Mouse (Mus musculus) ES-E14 (cell line): ENCODE measurements around the gene Zc3h15. TPM values are rescaled to one million over a fixed set of nuclear protein-coding genes. Genes with fewer than 3 reads are reported as not detected.

ENCODE experiments used
- DNase-seq: peaks from one replicate; pipeline ENCODE4 v3.0.0-alpha.2; 2013; ENCODE audit warnings: low read depth, low spot score
- H3K27ac ChIP-seq: 2 replicates; pipeline ENCODE4 v1.5.1; 2012; ENCODE audit warnings: low read depth, mild to moderate bottlenecking, low read length, moderate library complexity, mixed read lengths; ENCODE audit not compliant: poor library complexity, insufficient read depth, severe bottlenecking
- H3K36me3 ChIP-seq: 2 replicates; pipeline ENCODE4 v1.6.1; 2012; ENCODE audit warnings: mild to moderate bottlenecking, low read length, moderate library complexity, mixed read lengths; ENCODE audit not compliant: control insufficient read depth, poor library complexity, insufficient read depth, severe bottlenecking
- H3K4me1 ChIP-seq, 2 experiments: fragments of 150-350 bp in 1 of 2; sonication (generic) in 1 of 2; 2 replicates each; pipeline ENCODE4 v1.6.1; 2012; ENCODE audit warnings: low read length in 2 of 2, mild to moderate bottlenecking in 1 of 2, mixed read lengths in 1 of 2; ENCODE audit not compliant: control insufficient read depth in 2 of 2, insufficient read depth in 2 of 2, poor library complexity in 1 of 2
- H3K4me3 ChIP-seq, 2 experiments: fragments of 150-350 bp in 1 of 2; sonication (generic) in 1 of 2; 2 replicates each; pipeline ENCODE4 v1.5.1; 2012; ENCODE audit warnings: low read length in 2 of 2, low read depth in 1 of 2, mild to moderate bottlenecking in 1 of 2, mixed read lengths in 1 of 2; ENCODE audit not compliant: insufficient read depth in 1 of 2, poor library complexity in 1 of 2, severe bottlenecking in 1 of 2
- H3K9ac ChIP-seq: 2 replicates; pipeline ENCODE4 v1.6.1; 2012; ENCODE audit warnings: low read depth, mild to moderate bottlenecking, low read length, mixed read lengths; ENCODE audit not compliant: poor library complexity, insufficient read depth, severe bottlenecking
- H3K9me3 ChIP-seq: fragments of 150-350 bp; sonication (generic); 2 replicates; pipeline ENCODE4 v1.6.1; 2012; ENCODE audit warnings: low read depth, mild to moderate bottlenecking, low read length; ENCODE audit not compliant: control insufficient read depth, insufficient read depth
- CHD2 ChIP-seq: IDR thresholded peaks from 2 replicates; pipeline ENCODE4 v1.6.1; 2014; ENCODE audit warnings: mild to moderate bottlenecking, low read depth, low read length, inconsistent platforms
- HCFC1 ChIP-seq: IDR thresholded peaks from 2 replicates; pipeline ENCODE4 v1.6.1; 2012; ENCODE audit warnings: low read length, inconsistent platforms, borderline replicate concordance; ENCODE audit not compliant: insufficient read depth
- MAFK ChIP-seq: IDR thresholded peaks from 2 replicates; pipeline ENCODE4 v1.6.1; 2014; ENCODE audit warnings: mild to moderate bottlenecking, low read depth, low read length, inconsistent platforms; ENCODE audit not compliant: insufficient read depth
- ZC3H11A ChIP-seq: IDR thresholded peaks from 2 replicates; pipeline ENCODE4 v1.6.1; 2012; ENCODE audit warnings: low read depth, mild to moderate bottlenecking, inconsistent platforms, low read length, borderline replicate concordance
- ZNF384 ChIP-seq: IDR thresholded peaks from 2 replicates; pipeline ENCODE4 v1.6.1; 2012; ENCODE audit warnings: low read depth, low read length, inconsistent platforms
- in situ Hi-C, 2 experiments: fragments of 600-800 bp; cut with MboI; formaldehyde crosslinking; loops; one replicate each; pipeline ENCODE4 v1.15.1; 2025; ENCODE audit warnings: low sequenced_read_pairs in 2 of 2, inconsistent platforms in 1 of 2; ENCODE audit not compliant: unreplicated experiment in 2 of 2
- total RNA-seq: library from RNA; depleted of rRNA; stranded (reverse); fragments of 300-350 nt; gene quantifications from 2 replicates; pipeline ENCODE4 v1.2.3, GENCODE M21; 2012

The Zc3h15 gene
- total RNA-seq, 1 experiment = 150 TPM

DNA sequence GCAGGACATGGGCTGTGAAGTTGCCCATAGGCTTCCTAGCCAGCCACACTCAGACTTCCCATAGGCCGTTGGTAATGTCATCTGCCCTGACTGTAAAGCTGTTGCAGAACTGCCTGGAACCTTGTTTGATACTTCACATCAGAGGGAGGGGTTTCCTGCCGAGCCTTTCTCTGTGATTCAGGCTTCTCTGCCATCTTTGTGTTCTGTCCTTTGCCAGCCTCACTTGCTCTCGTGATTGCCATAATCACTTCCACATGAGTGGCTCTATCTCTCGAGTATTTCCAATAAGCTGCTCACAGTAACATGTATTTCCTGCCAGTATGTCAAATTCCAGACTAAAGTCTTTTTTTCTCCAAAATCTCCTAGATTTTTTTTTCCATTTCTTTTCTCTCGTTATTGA lies 31.4 kb downstream of the Zc3h15 start:
- Histone ChIP-seq H3K27ac (no peak overlapping the region), H3K36me3 (0 out of 2 replicates have a peak, but pooled peaks cover 2% of the 10 kb centered on the region), H3K4me1 (no peaks in the 10 kb centered on the region), H3K9me3 (no peaks in the 10 kb centered on the region), H3K4me3 (no peak overlapping the region), H3K9ac (no peak overlapping the region)
- no peak for TF ChIP-seq ZC3H11A
- no peak for TF ChIP-seq ZNF384
- no peak for TF ChIP-seq MAFK
- TF ChIP-seq CHD2 = no peak
- no peak for TF ChIP-seq HCFC1
- DNase-seq = no peak
- in situ Hi-C loops = no loop called here

DNA sequence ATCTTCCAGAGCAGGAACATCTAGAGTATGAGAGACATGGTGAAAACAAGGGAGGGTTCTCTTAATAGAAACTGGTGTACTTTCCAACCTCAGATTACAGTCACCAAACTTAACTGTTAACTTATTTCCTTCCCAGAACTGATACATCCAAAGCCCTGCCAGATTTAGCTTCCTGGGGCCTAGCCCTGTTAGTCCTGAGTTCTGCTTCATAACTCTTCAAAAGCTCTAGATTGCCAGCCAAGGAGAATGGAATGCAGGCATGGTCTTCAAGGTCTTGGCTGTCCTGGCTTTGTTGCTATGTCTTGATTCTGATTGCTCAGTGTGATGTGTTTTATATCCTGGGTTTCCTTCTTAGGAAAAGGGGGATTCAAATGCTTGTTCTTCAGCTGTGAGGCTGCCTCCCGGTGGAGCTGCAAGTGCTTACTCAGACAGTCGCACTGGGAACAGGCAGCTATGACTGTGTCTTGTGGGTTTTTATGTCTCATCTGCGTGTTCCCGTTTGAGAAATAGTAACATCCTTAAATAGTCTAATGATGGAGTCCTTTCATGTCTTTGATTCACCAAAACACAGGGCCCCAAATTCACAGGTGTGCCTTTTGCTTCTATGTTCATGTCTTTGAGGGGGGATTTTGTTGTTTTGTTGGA lies 32.1 kb downstream of the Zc3h15 start:
- 0 out of 2 replicates have a peak, but pooled peaks cover 2% of the 10 kb centered on the region for H3K36me3 ChIP-seq
- H3K27ac ChIP-seq = no peak overlapping the region
- H3K9me3 ChIP-seq = no peaks in the 10 kb centered on the region
- 0 out of 4 replicates have a peak, but pooled peaks cover 0 to 1% of the 10 kb centered on the region in 2 experiments for H3K4me1 ChIP-seq
- no peak for DNase-seq
- in situ Hi-C loops = no loop called here
- H3K4me3 ChIP-seq = no peak overlapping the region
- H3K9ac ChIP-seq = no peak overlapping the region
- TF ChIP-seq MAFK (no peak), CHD2 (no peak), ZC3H11A (no peak), ZNF384 (no peak), HCFC1 (no peak)

DNA sequence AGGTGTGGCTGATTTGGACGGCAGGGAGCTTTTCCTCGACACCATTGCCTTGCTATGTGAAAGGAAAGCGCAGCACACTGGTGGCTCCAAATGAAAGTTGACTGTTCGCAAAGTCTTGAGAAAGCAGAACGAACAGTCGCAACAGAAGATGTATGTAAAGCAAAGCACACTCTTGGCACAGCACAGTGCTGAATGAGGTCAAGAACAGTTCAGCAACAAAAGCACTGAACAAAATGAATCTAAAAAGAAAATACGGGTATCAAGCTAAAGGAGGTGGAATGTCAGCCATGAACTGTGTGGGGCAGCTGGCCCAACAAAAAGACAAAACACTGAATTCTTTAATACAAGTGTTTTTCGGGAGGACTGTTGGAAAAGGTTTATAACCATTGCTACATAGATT lies 37.1 kb downstream of the Zc3h15 start:
- Histone ChIP-seq H3K27ac (no peak overlapping the region), H3K9me3 (no peaks in the 10 kb centered on the region), H3K36me3 (no peaks in the 10 kb centered on the region), H3K4me1 (peaks cover 0 to 1% of the 10 kb centered on the region in 2 experiments; a peak in 1 of 4 replicates), H3K4me3 (no peak overlapping the region), H3K9ac (no peak overlapping the region)
- no peak for DNase-seq
- in situ Hi-C loops = no loop called here
- no peak for TF ChIP-seq CHD2
- no peak for TF ChIP-seq ZNF384
- TF ChIP-seq ZC3H11A = no peak
- TF ChIP-seq HCFC1 = no peak
- no peak for TF ChIP-seq MAFK

DNA sequence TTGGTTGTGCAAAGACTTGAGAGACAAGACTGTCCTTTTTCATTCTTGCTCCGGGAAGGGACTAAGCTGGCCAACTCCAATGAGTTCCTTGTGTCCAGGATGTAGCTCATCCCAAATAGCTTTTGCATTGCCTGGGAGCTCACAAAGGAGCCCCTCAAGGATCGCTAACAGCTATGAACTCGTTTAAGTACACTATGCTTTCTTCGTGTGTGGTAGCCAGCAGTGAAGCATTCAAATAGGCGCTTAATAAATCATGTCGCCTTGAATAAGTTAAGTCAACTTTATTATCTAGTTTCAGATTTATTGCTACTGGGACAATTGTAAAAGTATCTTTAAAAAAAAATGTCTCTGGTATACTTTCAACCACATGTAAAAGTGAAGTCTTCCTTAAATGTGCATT lies 37.5 kb downstream of the Zc3h15 start:
- peaks cover 0 to 1% of the 10 kb centered on the region in 2 experiments; a peak in 1 of 4 replicates for H3K4me1 ChIP-seq
- H3K9ac ChIP-seq = no peak overlapping the region
- DNase-seq = no peak
- H3K4me3 ChIP-seq = no peak overlapping the region
- in situ Hi-C loops = no loop called here
- H3K9me3 ChIP-seq = no peaks in the 10 kb centered on the region
- TF ChIP-seq MAFK = no peak
- no peak for TF ChIP-seq ZNF384
- TF ChIP-seq CHD2 = no peak
- no peak for TF ChIP-seq HCFC1
- TF ChIP-seq ZC3H11A = no peak
- H3K27ac ChIP-seq = no peak overlapping the region
- H3K36me3 ChIP-seq = no peaks in the 10 kb centered on the region
